Mouse (Mus musculus): ENCODE results near the gene Ccnb2.

- TF ChIP-seq CTCF (IDR thresholded peaks at IDR 0.05; ENCODE audit: borderline replicate concordance, control insufficient read depth, extremely low read depth, insufficient read depth, low read length, poor library complexity) (no peak), POLR2A (IDR thresholded peaks at IDR 0.05; ENCODE audit: control insufficient read depth, extremely low read depth, insufficient read depth, low read length, poor library complexity) (no peak)
Observed at GRCm38 (mm10) chr9:70364741-70365140, 56.6 kb downstream of the Ccnb2 start.

All from thymus, adult 2 months (tissue).